Mouse (Mus musculus): Measurements from ENCODE around the gene Golt1a. TPM values are rescaled to one million over a fixed set of nuclear protein-coding genes. Genes with fewer than 3 reads are reported as not detected.

Gene Golt1a
- polyA plus RNA-seq, 1 experiment from 2014 or later = not detected

DNA sequence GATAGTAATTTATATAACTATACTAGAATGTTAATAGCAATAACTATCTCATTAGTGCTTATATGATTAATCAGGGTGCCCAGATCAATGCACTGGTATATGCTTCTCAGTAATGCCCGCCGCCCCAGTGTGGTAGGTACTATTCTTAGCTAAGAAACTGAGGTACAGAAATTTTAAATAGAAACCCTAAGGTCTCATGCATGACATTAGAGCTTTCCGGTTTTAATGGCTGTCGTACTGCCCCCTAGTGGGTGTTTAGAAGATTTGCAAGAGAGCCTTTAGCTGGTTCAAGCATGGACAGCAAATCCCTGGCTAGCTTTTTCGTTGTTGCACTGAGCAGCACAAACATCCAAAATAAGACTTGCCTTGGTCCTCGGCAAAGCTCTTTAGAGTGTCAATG, 2.3 kb upstream of the Golt1a start:
- Histone ChIP-seq H3K4me3 (no peak overlapping the region), H3K36me3 (0 out of 2 replicates have a peak, but pooled peaks cover 4% of the 10 kb centered on the region), H3K27me3 (no peaks in the 10 kb centered on the region), H3K27ac (no peak overlapping the region), H3K4me1 (peaks cover 6% of the 10 kb centered on the region), H3K4me2 (replicated peaks) (no peak overlapping the region), H3K9me3 (replicated peaks) (no peaks in the 10 kb centered on the region), H3K9ac (no peak overlapping the region)
- 16% methylated on average over 6 of the region's 6 CpGs for WGBS
- ATAC-seq (ENCODE audit: low FRiP score) = 0 out of 2 replicates have a peak, but pooled peaks have one; percentile 2

GRCm38 (mm10) chr1:133311240-133311639, 1.6 kb downstream of the Golt1a start:
- no peaks in the 10 kb centered on the region for H3K36me3 ChIP-seq
- no peak for ATAC-seq (ENCODE audit: low FRiP score)
- WGBS = 52% methylated on average over 4 of the region's 4 CpGs
- H3K27ac ChIP-seq = 0 out of 2 replicates have a peak overlapping the region, but pooled peaks have one; percentile 46
- no peaks in the 10 kb centered on the region for H3K9me3 ChIP-seq (replicated peaks)
- peaks cover 12% of the 10 kb centered on the region for H3K4me1 ChIP-seq
- no peak overlapping the region for H3K4me2 ChIP-seq (replicated peaks)
- H3K9ac ChIP-seq = no peak overlapping the region
- H3K27me3 ChIP-seq = no peaks in the 10 kb centered on the region
- H3K4me3 ChIP-seq = no peak overlapping the region

- Histone ChIP-seq H3K4me1 (peaks cover 12% of the 10 kb centered on the region), H3K36me3 (no peaks in the 10 kb centered on the region), H3K9ac (no peak overlapping the region), H3K4me3 (no peak overlapping the region), H3K27ac (peak overlapping the region; percentile 46; the same call in 1 of the 2 replicates), H3K9me3 (replicated peaks) (no peaks in the 10 kb centered on the region), H3K27me3 (no peaks in the 10 kb centered on the region), H3K4me2 (replicated peaks) (peak overlapping the region; percentile 14)
- WGBS = 28% methylated on average over 10 of the region's 10 CpGs
- ATAC-seq (ENCODE audit: low FRiP score) = peak; percentile 43
Measured at GRCm38 (mm10) chr1:133311946-133312345, 2.3 kb downstream of the Golt1a start.

- no peaks in the 10 kb centered on the region for H3K27me3 ChIP-seq
Measured at GRCm38 (mm10) chr1:133314364-133314763, 4.8 kb downstream of the Golt1a start.

GRCm38 (mm10) chr1:133315775-133316174, 6.2 kb downstream of the Golt1a start:
- peaks cover 12% of the 10 kb centered on the region for H3K4me1 ChIP-seq
- 87% methylated on average over 6 of the region's 6 CpGs for WGBS
- no peaks in the 10 kb centered on the region for H3K36me3 ChIP-seq
- no peak overlapping the region for H3K4me3 ChIP-seq
- H3K27ac ChIP-seq = no peak overlapping the region
- ATAC-seq (ENCODE audit: low FRiP score) = no peak
- H3K4me2 ChIP-seq (replicated peaks) = no peak overlapping the region
- H3K9me3 ChIP-seq (replicated peaks) = no peaks in the 10 kb centered on the region
- H3K9ac ChIP-seq = no peak overlapping the region
- H3K27me3 ChIP-seq = no peaks in the 10 kb centered on the region

More at GRCm38 (mm10) chr1:133314364-133314763, 4.8 kb downstream of the Golt1a start:
- WGBS = 25% methylated on average over 8 of the region's 8 CpGs
- H3K4me3 ChIP-seq = no peak overlapping the region
- no peak overlapping the region for H3K4me2 ChIP-seq (replicated peaks)
- no peak overlapping the region for H3K27ac ChIP-seq
- no peaks in the 10 kb centered on the region for H3K36me3 ChIP-seq
- no peak for ATAC-seq (ENCODE audit: low FRiP score)
- peaks cover 12% of the 10 kb centered on the region for H3K4me1 ChIP-seq
- no peak overlapping the region for H3K9ac ChIP-seq
- no peaks in the 10 kb centered on the region for H3K9me3 ChIP-seq (replicated peaks)

- H3K4me2 ChIP-seq (replicated peaks) = no peak overlapping the region
Measured at GRCm38 (mm10) chr1:133316577-133316976, 7.0 kb downstream of the Golt1a start.

DNA sequence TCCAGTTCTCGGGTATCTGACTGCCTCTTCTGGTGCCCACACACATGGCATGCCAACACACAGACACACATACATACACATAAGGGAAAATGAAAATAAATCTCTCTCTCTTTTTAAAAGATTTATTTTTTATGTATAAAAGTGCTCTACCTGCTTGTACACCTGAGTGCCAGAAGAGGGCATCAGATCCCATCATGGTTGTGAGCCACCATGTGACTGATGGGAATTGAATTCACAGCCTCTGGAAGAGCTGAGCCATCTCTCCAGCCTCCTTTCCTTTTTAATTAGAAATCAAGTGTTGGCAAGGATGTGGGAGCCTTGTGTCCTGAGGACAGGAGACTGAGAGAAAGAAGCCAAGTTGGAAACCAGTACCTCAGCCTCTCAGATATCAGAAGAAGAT, 7.5 kb downstream of the Golt1a start:
- H3K27ac ChIP-seq = no peak overlapping the region
- H3K27me3 ChIP-seq = no peaks in the 10 kb centered on the region
- no peak overlapping the region for H3K4me3 ChIP-seq
- H3K4me1 ChIP-seq = peaks cover 11% of the 10 kb centered on the region
- no peaks in the 10 kb centered on the region for H3K36me3 ChIP-seq
- WGBS = 86% methylated on average over 1 of the region's 1 CpGs
- H3K4me2 ChIP-seq (replicated peaks) = no peak overlapping the region
- H3K9me3 ChIP-seq (replicated peaks) = no peaks in the 10 kb centered on the region
- no peak overlapping the region for H3K9ac ChIP-seq
- no peak for ATAC-seq (ENCODE audit: low FRiP score)

More at GRCm38 (mm10) chr1:133316577-133316976, 7.0 kb downstream of the Golt1a start:
- no peak for ATAC-seq (ENCODE audit: low FRiP score)
- no peak overlapping the region for H3K9ac ChIP-seq
- H3K36me3 ChIP-seq = no peaks in the 10 kb centered on the region
- peaks cover 16% of the 10 kb centered on the region for H3K4me1 ChIP-seq
- no peaks in the 10 kb centered on the region for H3K27me3 ChIP-seq
- H3K9me3 ChIP-seq (replicated peaks) = no peaks in the 10 kb centered on the region
- H3K27ac ChIP-seq = no peak overlapping the region
- WGBS = 79% methylated on average over 4 of the region's 4 CpGs
- no peak overlapping the region for H3K4me3 ChIP-seq

DNA sequence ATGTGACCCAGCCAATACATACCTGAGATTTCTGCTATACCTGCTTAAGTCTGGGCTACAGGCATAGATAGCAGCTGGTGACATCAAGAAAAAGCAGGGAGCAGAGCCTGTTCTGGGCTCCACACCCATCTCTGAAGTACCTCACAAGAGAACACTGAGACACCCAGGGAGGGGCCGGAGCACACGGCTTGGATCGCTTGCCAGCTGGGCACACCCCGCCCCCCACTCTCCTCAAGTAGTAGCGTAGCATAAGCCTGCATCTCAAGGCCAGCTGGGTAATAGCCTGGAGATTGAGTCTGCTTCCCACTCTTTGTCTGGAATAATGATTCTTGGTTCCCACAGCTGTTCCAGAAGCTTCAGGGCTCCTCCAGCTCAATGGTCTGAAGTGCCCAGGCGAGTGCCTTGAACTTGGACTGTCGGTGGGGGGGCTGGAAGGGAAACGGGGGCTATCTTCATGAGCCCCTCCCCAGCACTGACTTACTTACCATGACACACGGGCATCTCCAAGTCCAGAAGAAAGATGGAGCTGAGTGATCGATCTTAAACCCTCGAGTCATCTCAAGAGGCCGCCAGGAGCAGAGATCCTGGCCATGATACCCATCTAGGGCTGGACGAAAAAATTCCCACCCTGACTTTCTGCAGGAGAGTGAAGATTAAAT, 11.8 kb downstream of the Golt1a start, which contains the start of gene Kiss1:
Kiss1 (plus strand) TSS at position 609 of the 659 bp plus-strand sequence.
- H3K27ac ChIP-seq = no peak within 1 kb of the TSS
- no peaks in the 10 kb centered on the region for H3K9me3 ChIP-seq (replicated peaks)
- H3K9ac ChIP-seq = no peak within 1 kb of the TSS
- ATAC-seq (ENCODE audit: low FRiP score) = peak; percentile 52; the same call in 1 of the 2 replicates
- H3K27me3 ChIP-seq = no peaks in the 10 kb centered on the region
- peaks cover 9% of the 10 kb centered on the region for H3K4me1 ChIP-seq
- WGBS = 78% methylated on average over 13 of the region's 13 CpGs
- no peaks in the 10 kb centered on the region for H3K36me3 ChIP-seq
- H3K4me3 ChIP-seq = no peak within 1 kb of the TSS
- H3K4me2 ChIP-seq (replicated peaks) = no peak within 1 kb of the TSS

GRCm38 (mm10) chr1:133323333-133323732, 13.7 kb downstream of the Golt1a start:
- Histone ChIP-seq H3K9ac (no peak overlapping the region), H3K27ac (no peak overlapping the region), H3K4me3 (no peak overlapping the region), H3K27me3 (0 out of 2 replicates have a peak, but pooled peaks cover 10% of the 10 kb centered on the region), H3K4me1 (peaks cover 9% of the 10 kb centered on the region), H3K9me3 (replicated peaks) (no peaks in the 10 kb centered on the region), H3K4me2 (replicated peaks) (no peak overlapping the region), H3K36me3 (no peaks in the 10 kb centered on the region)
- no peak for ATAC-seq (ENCODE audit: low FRiP score)
- 41% methylated on average over 5 of the region's 5 CpGs for WGBS

- Histone ChIP-seq H3K27ac (no peak overlapping the region), H3K9ac (no peak overlapping the region)
- 81% methylated on average over 8 of the region's 8 CpGs for WGBS
Measured at GRCm38 (mm10) chr1:133325951-133326350, 16.4 kb downstream of the Golt1a start.

GRCm38 (mm10) chr1:133327094-133327493, 17.5 kb downstream of the Golt1a start:
- no peak overlapping the region for H3K9ac ChIP-seq
- peaks cover 30% of the 10 kb centered on the region for H3K27me3 ChIP-seq
- no peak for ATAC-seq (ENCODE audit: low FRiP score)
- H3K27ac ChIP-seq = no peak overlapping the region
- no peak overlapping the region for H3K4me3 ChIP-seq
- 57% methylated on average over 5 of the region's 5 CpGs for WGBS
- H3K36me3 ChIP-seq = no peaks in the 10 kb centered on the region
- peaks cover 29% of the 10 kb centered on the region for H3K4me1 ChIP-seq
- no peak overlapping the region for H3K4me2 ChIP-seq (replicated peaks)
- H3K9me3 ChIP-seq (replicated peaks) = no peaks in the 10 kb centered on the region

More at GRCm38 (mm10) chr1:133325951-133326350, 16.4 kb downstream of the Golt1a start:
- peaks cover 26% of the 10 kb centered on the region for H3K4me1 ChIP-seq
- H3K9me3 ChIP-seq (replicated peaks) = no peaks in the 10 kb centered on the region
- no peaks in the 10 kb centered on the region for H3K36me3 ChIP-seq
- H3K27me3 ChIP-seq = peaks cover 30% of the 10 kb centered on the region
- H3K4me2 ChIP-seq (replicated peaks) = no peak overlapping the region
- H3K4me3 ChIP-seq = no peak overlapping the region
- ATAC-seq (ENCODE audit: low FRiP score) = no peak

DNA sequence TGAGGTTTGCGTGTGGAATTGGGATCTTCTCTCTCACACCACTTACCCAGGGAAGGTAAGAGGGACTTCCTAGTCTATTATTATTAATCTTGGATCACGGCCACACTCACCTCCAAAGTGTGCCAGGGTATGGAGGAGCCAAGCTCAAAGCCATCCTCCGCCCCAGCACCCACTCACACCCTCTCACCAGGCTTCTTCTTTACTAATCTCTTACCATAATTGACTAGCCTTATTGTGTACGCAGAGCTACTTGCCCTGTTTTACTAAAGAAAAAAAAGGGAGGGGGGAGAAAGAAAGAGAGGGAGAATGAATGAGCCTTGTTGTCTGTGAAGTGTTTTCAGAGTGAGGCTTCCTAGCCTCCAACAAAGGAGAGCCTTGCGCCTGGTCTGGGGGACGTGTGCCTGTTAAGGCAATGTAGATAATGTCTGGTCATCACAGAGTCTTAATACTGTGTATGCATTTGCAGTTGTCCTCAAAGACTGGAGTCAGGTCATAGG, 18.7 kb downstream of the Golt1a start:
- Histone ChIP-seq H3K27me3 (peaks cover 30% of the 10 kb centered on the region), H3K36me3 (no peaks in the 10 kb centered on the region), H3K4me3 (no peak overlapping the region), H3K4me1 (peaks cover 26% of the 10 kb centered on the region), H3K4me2 (replicated peaks) (no peak overlapping the region), H3K9me3 (replicated peaks) (no peaks in the 10 kb centered on the region), H3K9ac (no peak overlapping the region), H3K27ac (no peak overlapping the region)
- 64% methylated on average over 6 of the region's 6 CpGs for WGBS
- no peak for ATAC-seq (ENCODE audit: low FRiP score)

Data from hindbrain, embryonic 12.5 days (tissue).